Mouse (Mus musculus): Measurements from ENCODE around the gene Xbp1. TPM values are rescaled to one million over a fixed set of nuclear protein-coding genes. Genes with fewer than 3 reads are reported as not detected.
"Not testable (repeated sequence)": the region's sequence is repeated elsewhere in the genome, so short reads cannot be mapped to it uniquely, and the experiment has no call there.

Xbp1 gene
- polyA plus RNA-seq (2012; rRNA removed) = 57.8 and 60.8 TPM in 2 replicates

GRCm38 (mm10) chr11:5520412-5521265 is at the start of gene Xbp1:
Gene Xbp1 (plus strand): TSS chr11:5520659.
- TF ChIP-seq CTCF (IDR thresholded peaks at IDR 0.05; ENCODE audit: borderline replicate concordance, extremely low read depth, insufficient read depth, insufficient read length) = no peak
- TF ChIP-seq POLR2A (IDR thresholded peaks at IDR 0.05; ENCODE audit: borderline replicate concordance, extremely low read depth, insufficient read depth, insufficient read length, poor library complexity, severe bottlenecking) = peak; percentile 89
- DNase-seq (ENCODE audit: low read depth) = peak; percentile 97

GRCm38 (mm10) chr11:5474130-5474529 is 46.3 kb upstream of the Xbp1 start:
- peak; percentile 85 for DNase-seq (ENCODE audit: low read depth)
- TF ChIP-seq POLR2A (IDR thresholded peaks at IDR 0.05; ENCODE audit: borderline replicate concordance, extremely low read depth, insufficient read depth, insufficient read length, poor library complexity, severe bottlenecking) (no peak), CTCF (IDR thresholded peaks at IDR 0.05; ENCODE audit: borderline replicate concordance, extremely low read depth, insufficient read depth, insufficient read length) (peak; percentile 73; the same call in 1 of the 2 replicates)

- DNase-seq (ENCODE audit: low read depth) = not testable (repeated sequence)
Measured at GRCm38 (mm10) chr11:5475556-5476118, 44.8 kb upstream of the Xbp1 start.

- no peak for DNase-seq (ENCODE audit: low read depth)
- TF ChIP-seq CTCF (IDR thresholded peaks at IDR 0.05; ENCODE audit: borderline replicate concordance, extremely low read depth, insufficient read depth, insufficient read length) (no peak), POLR2A (IDR thresholded peaks at IDR 0.05; ENCODE audit: borderline replicate concordance, extremely low read depth, insufficient read depth, insufficient read length, poor library complexity, severe bottlenecking) (no peak)
Measured at GRCm38 (mm10) chr11:5476806-5477205, 43.7 kb upstream of the Xbp1 start.

- TF ChIP-seq POLR2A (IDR thresholded peaks at IDR 0.05; ENCODE audit: borderline replicate concordance, extremely low read depth, insufficient read depth, insufficient read length, poor library complexity, severe bottlenecking) (no peak), CTCF (IDR thresholded peaks at IDR 0.05; ENCODE audit: borderline replicate concordance, extremely low read depth, insufficient read depth, insufficient read length) (no peak)
- DNase-seq (ENCODE audit: low read depth) = no peak
Measured at GRCm38 (mm10) chr11:5478193-5478592, 42.3 kb upstream of the Xbp1 start.

- DNase-seq (ENCODE audit: low read depth) = no peak
- TF ChIP-seq POLR2A (IDR thresholded peaks at IDR 0.05; ENCODE audit: borderline replicate concordance, extremely low read depth, insufficient read depth, insufficient read length, poor library complexity, severe bottlenecking) = no peak
- no peak for TF ChIP-seq CTCF (IDR thresholded peaks at IDR 0.05; ENCODE audit: borderline replicate concordance, extremely low read depth, insufficient read depth, insufficient read length)
Measured at GRCm38 (mm10) chr11:5478831-5479230, 41.6 kb upstream of the Xbp1 start.

- TF ChIP-seq CTCF (IDR thresholded peaks at IDR 0.05; ENCODE audit: borderline replicate concordance, extremely low read depth, insufficient read depth, insufficient read length) = no peak
- no peak for TF ChIP-seq POLR2A (IDR thresholded peaks at IDR 0.05; ENCODE audit: borderline replicate concordance, extremely low read depth, insufficient read depth, insufficient read length, poor library complexity, severe bottlenecking)
- no peak for DNase-seq (ENCODE audit: low read depth)
Measured at GRCm38 (mm10) chr11:5482581-5482980, 37.9 kb upstream of the Xbp1 start.

GRCm38 (mm10) chr11:5485193-5486011 is 35.1 kb upstream of the Xbp1 start:
- peak; percentile 91 for TF ChIP-seq CTCF (IDR thresholded peaks at IDR 0.05; ENCODE audit: borderline replicate concordance, extremely low read depth, insufficient read depth, insufficient read length)
- no peak for TF ChIP-seq POLR2A (IDR thresholded peaks at IDR 0.05; ENCODE audit: borderline replicate concordance, extremely low read depth, insufficient read depth, insufficient read length, poor library complexity, severe bottlenecking)
- DNase-seq (ENCODE audit: low read depth) = peak; percentile 95

- not testable (repeated sequence) for DNase-seq (ENCODE audit: low read depth)
Measured at GRCm38 (mm10) chr11:5489433-5489832, 31.0 kb upstream of the Xbp1 start.

- DNase-seq (ENCODE audit: low read depth) = no peak
- no peak for TF ChIP-seq CTCF (IDR thresholded peaks at IDR 0.05; ENCODE audit: borderline replicate concordance, extremely low read depth, insufficient read depth, insufficient read length)
- TF ChIP-seq POLR2A (IDR thresholded peaks at IDR 0.05; ENCODE audit: borderline replicate concordance, extremely low read depth, insufficient read depth, insufficient read length, poor library complexity, severe bottlenecking) = no peak
Measured at GRCm38 (mm10) chr11:5490989-5491656, 29.3 kb upstream of the Xbp1 start.

GRCm38 (mm10) chr11:5491912-5492311 is 28.5 kb upstream of the Xbp1 start:
- DNase-seq (ENCODE audit: low read depth) = no peak
- TF ChIP-seq CTCF (IDR thresholded peaks at IDR 0.05; ENCODE audit: borderline replicate concordance, extremely low read depth, insufficient read depth, insufficient read length) = no peak
- TF ChIP-seq POLR2A (IDR thresholded peaks at IDR 0.05; ENCODE audit: borderline replicate concordance, extremely low read depth, insufficient read depth, insufficient read length, poor library complexity, severe bottlenecking) = no peak
